Mouse (Mus musculus) forebrain, embryonic 11.5 days (tissue): ENCODE data around the gene Ncf2. TPM values are rescaled to one million over a fixed set of nuclear protein-coding genes. Genes with fewer than 3 reads are reported as not detected.

Experiments used
- ATAC-seq: fragments of 200-750 bp; cut with Nextera tagmentation; replicated peaks from 2 replicates; pipeline ENCODE4 v1.8.0; 2017; ENCODE audit warnings: moderate TSS enrichment; ENCODE audit not compliant: low FRiP score
- DNase-seq: peaks from one replicate; pipeline ENCODE4 v3.0.0-alpha.2; 2017; ENCODE audit warnings: low spot score
- H3K27ac ChIP-seq: fragments of 300-500 bp; sonication (generic); 2 replicates; pipeline ENCODE4 v1.5.1; 2014; ENCODE audit warnings: low read depth, low read length
- H3K27me3 ChIP-seq: fragments of 300-500 bp; sonication (generic); 2 replicates; pipeline ENCODE4 v1.6.1; 2014; ENCODE audit warnings: mild to moderate bottlenecking, low read length, mixed read lengths; ENCODE audit not compliant: control insufficient read depth, insufficient read depth
- H3K36me3 ChIP-seq: fragments of 300-500 bp; sonication (generic); 2 replicates; pipeline ENCODE4 v1.6.1; 2014; ENCODE audit warnings: mild to moderate bottlenecking, low read length, moderate library complexity, mixed read lengths; ENCODE audit not compliant: control insufficient read depth, insufficient read depth
- H3K4me1 ChIP-seq: fragments of 300-500 bp; sonication (generic); replicated peaks from 2 replicates; pipeline ENCODE4 v1.6.1; 2014; ENCODE audit warnings: low read length, mixed read lengths; ENCODE audit not compliant: control insufficient read depth, insufficient read depth
- H3K4me2 ChIP-seq: fragments of 300-500 bp; sonication (generic); 2 replicates; pipeline ENCODE4 v1.6.1; 2014; ENCODE audit warnings: low read depth, mild to moderate bottlenecking, low read length, moderate library complexity, mixed read lengths; ENCODE audit not compliant: severe bottlenecking
- H3K4me3 ChIP-seq: fragments of 300-500 bp; sonication (generic); 2 replicates; pipeline ENCODE4 v1.5.1; 2014; ENCODE audit warnings: low read depth, low read length
- H3K9ac ChIP-seq: fragments of 300-500 bp; sonication (generic); 2 replicates; pipeline ENCODE4 v1.6.1; 2014; ENCODE audit warnings: low read length
- H3K9me3 ChIP-seq: fragments of 300-500 bp; sonication (generic); 2 replicates; pipeline ENCODE4 v1.6.1; 2016; ENCODE audit warnings: low read length, mixed read lengths; ENCODE audit not compliant: control insufficient read depth
- WGBS: fragments of 180-500 bp; shearing (Covaris S2); extraction: QIAGEN DNeasy Blood & Tissue Kit; methylation state at CpG from one replicate; pipeline ENCODE4 v1.1.7; 2014; 5-methylcytosine and 5-hydroxymethylcytosine counted together
- polyA plus RNA-seq: library from polyadenylated mRNA; unstranded; fragments of >200 nt; fragmentation: Nextera tagmentation; extraction: Ambion mirVana; gene quantifications from 2 replicates; pipeline ENCODE4 v1.2.1, GENCODE M21; 2014

Gene Ncf2
- polyA plus RNA-seq, 1 experiment from 2014 or later = 2.5 TPM

DNA sequence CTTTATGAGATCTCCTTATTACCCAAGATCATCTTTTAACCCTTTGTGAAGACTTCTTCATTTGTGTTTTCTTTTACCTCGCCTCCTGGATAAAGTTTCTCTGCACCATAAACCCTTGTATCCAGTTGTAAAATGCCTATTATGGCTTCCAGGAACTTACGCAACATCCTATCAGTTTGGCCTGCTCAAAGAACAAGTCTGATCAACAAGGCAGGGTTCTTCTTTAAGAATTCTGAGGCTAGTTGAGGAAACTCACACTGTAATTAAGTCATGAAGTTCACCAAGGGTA, 8.3 kb downstream of the Ncf2 start:
- Histone ChIP-seq H3K27ac (no peak overlapping the region), H3K4me3 (no peak overlapping the region), H3K4me2 (no peak overlapping the region), H3K36me3 (no peaks in the 10 kb centered on the region), H3K9ac (no peak overlapping the region), H3K27me3 (no peaks in the 10 kb centered on the region), H3K4me1 (peaks cover 4% of the 10 kb centered on the region; the same call in 1 of the 2 replicates), H3K9me3 (no peaks in the 10 kb centered on the region)
- DNase-seq = no peak
- no peak for ATAC-seq
- WGBS = 85% methylated on average over 2 of the region's 2 CpGs

DNA sequence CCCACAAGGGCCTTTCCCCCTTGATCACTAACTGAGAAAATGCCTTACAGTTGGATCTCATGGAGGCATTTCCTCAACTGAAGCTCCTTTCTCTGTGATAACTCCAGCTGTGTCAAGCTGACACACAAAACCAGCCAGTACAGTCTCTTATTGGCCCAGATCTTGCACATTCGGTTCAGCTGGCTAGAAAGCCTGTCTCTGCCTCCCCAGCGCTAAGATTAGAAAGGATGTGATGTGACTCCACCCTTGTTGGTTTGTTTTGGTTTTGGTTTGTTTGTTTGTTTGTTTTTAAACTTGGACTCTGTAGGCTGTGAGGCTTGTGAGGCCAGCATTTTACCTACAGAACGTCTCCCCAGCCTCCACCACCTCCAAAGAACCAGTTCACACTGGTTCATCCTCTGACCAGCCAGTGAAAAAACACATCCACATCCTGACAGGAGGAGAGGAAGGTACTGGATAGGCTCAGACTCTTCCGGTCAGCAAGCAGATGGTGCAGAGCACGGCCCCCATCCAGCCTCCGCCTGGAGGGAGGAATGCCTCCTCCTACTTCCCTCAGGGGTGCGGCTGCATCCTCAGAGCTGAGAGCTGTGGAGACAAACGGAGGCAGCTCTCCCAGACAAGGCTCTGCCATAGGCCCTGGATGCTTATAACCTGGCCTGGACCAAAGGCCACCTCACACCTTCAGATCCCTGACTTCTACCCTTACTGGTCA, 9.7 kb downstream of the Ncf2 start:
- H3K4me2 ChIP-seq = no peak overlapping the region
- DNase-seq = peak; percentile 65
- no peaks in the 10 kb centered on the region for H3K36me3 ChIP-seq
- H3K9me3 ChIP-seq = no peaks in the 10 kb centered on the region
- no peak overlapping the region for H3K4me3 ChIP-seq
- peaks cover 4% of the 10 kb centered on the region; the same call in 1 of the 2 replicates for H3K4me1 ChIP-seq
- H3K9ac ChIP-seq = no peak overlapping the region
- ATAC-seq = 0 out of 2 replicates have a peak, but pooled peaks have one; percentile 15
- 44% methylated on average over 8 of the region's 8 CpGs for WGBS
- no peak overlapping the region for H3K27ac ChIP-seq
- no peaks in the 10 kb centered on the region for H3K27me3 ChIP-seq

DNA sequence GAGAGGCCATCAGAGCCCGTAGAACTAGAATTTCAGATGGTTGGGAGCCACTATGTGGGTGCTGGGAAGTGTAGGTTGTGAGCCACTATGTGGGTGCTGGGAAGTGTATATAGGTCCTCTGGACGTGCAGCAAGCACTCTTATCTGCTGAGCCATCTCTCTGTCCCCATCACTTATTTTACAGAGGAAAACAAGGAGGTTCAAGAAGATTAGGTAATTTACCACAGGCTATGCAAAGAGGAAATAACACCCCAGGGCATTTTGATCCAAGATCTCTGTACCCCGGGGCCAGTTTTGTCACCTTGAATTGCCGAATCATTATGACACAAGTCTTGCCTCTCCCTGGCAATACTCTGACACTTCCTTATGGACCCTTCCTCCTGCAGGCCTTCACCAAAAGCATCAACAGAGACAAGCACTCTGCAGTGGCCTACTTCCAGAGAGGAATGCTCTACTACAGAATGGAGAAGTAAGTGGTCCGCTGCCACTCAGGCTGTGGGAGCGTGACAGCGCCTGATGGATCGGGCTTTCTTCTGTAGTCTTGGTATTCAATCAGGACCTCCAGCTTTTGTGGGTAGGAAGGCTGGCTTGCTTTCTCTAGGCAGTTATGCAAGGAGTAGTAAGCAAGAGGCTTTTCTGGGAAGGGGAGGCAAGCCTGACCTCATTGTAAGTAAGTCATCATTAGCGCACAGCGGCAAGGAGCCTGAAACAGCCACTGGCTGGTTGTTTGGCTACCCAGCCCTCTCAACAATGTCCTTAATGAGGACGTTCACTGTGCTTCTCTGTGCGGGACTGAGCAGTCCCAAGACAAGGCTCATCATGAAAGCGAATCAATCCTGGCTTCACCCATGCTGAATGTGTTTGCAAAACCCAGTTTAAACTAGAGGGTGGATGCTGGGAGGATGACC, 10.8 kb downstream of the Ncf2 start:
- peak overlapping the region; percentile 57 for H3K27ac ChIP-seq
- peak; percentile 64 for DNase-seq

DNA sequence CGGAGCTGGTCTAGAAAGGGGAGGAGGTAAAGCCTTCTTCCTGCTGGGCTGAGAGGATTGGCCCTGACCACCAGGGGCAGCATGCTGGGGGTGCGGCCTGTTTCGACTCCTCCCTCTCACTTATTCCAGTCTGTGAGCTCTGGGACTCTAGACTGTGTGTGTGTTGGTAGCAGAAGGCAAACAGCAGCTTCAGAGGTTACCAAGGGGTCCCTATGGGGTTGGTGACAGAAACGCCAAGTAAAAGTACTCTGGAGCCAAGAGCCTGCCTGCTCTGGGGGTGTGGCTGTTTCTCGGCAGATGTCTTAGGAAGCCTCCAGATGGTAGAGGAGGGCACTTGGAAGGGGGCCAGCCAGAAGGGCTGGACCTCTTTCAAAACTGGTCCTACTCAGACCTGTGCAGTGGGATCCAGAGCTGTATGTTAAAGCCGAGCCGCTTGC, 15.3 kb downstream of the Ncf2 start:
- Histone ChIP-seq H3K4me1 (peaks cover 12% of the 10 kb centered on the region; the same call in 1 of the 2 replicates), H3K36me3 (no peaks in the 10 kb centered on the region), H3K9ac (no peak overlapping the region), H3K4me3 (no peak overlapping the region), H3K27ac (no peak overlapping the region), H3K4me2 (no peak overlapping the region), H3K27me3 (no peaks in the 10 kb centered on the region), H3K9me3 (no peaks in the 10 kb centered on the region)
- DNase-seq (peak; percentile 65), ATAC-seq (peak; percentile 33)
- 50% methylated on average over 7 of the region's 7 CpGs for WGBS

More for the DNA sequence above, 10.8 kb downstream of the Ncf2 start:
- no peaks in the 10 kb centered on the region for H3K27me3 ChIP-seq
- H3K4me3 ChIP-seq = no peak overlapping the region
- peak; percentile 84 for ATAC-seq
- H3K4me2 ChIP-seq = no peak overlapping the region
- no peak overlapping the region for H3K9ac ChIP-seq
- no peaks in the 10 kb centered on the region for H3K9me3 ChIP-seq
- 53% methylated on average over 13 of the region's 13 CpGs for WGBS
- H3K36me3 ChIP-seq = no peaks in the 10 kb centered on the region
- H3K4me1 ChIP-seq = peaks cover 4% of the 10 kb centered on the region; the same call in 1 of the 2 replicates

DNA sequence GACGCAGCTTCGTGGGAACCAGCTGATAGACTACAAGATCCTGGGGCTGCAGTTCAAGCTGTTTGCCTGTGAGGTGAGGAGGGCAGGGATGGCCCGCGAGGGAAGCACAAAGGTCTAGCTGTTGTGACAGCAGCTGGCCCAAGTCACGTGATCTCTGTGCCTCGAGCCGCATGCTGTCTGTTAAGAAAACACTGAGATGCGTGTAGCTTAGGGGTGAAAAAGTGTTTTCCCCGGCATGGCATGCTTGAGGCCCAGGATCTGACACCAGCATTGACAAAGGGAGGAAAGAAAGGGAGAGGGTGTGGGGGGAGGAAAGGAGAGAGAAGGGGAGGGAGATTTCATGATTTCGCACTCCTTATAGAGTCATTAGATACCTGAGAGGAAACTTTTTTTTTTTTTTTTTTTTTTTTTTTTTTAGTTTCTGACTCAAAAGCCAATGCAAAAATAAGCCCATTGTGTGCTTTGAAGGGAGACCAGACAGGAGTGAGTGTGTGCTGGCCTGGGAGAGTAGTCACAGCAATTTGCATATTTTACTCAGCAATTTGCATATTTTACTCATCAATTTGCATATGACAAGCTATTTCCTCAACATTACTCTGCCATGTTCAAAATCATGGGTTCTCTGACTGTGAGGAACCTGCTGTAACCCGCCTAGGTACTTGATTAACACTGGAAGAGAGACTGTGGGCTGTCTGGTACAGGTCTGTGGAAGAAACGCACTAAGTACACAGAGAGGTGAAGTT, 17.2 kb downstream of the Ncf2 start:
- Histone ChIP-seq H3K27me3 (no peaks in the 10 kb centered on the region), H3K9me3 (no peaks in the 10 kb centered on the region), H3K9ac (no peak overlapping the region), H3K4me1 (peaks cover 9% of the 10 kb centered on the region; the same call in 1 of the 2 replicates), H3K4me2 (no peak overlapping the region), H3K4me3 (no peak overlapping the region), H3K27ac (peak overlapping the region; percentile 57; the same call in 1 of the 2 replicates), H3K36me3 (no peaks in the 10 kb centered on the region)
- peak; percentile 61 for DNase-seq
- WGBS = 34% methylated on average over 12 of the region's 12 CpGs
- ATAC-seq = peak; percentile 57

DNA sequence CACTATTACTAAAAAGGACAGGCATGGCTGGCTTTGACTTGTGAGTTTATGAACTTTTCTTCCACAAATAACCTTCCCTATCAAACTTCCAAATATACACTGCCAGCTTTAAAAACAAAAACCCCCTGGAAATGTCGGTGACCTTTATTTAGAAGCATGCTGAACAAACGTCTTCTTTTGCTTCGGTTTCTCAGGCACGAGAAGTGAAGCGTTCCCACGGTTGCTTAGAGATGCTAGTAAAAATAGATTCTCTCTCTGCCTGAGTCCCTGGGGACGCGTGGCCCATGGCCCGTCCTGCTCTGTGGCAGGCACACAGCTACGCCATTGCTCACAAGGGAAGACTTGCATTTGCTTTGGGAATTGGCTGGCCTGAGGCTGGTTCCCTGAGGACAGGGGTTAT, 17.8 kb downstream of the Ncf2 start:
- no peaks in the 10 kb centered on the region for H3K36me3 ChIP-seq
- H3K27me3 ChIP-seq = no peaks in the 10 kb centered on the region
- H3K4me2 ChIP-seq = no peak overlapping the region
- 62% methylated on average over 10 of the region's 10 CpGs for WGBS
- H3K27ac ChIP-seq = peak overlapping the region; percentile 50
- H3K9ac ChIP-seq = no peak overlapping the region
- peaks cover 9% of the 10 kb centered on the region; the same call in 1 of the 2 replicates for H3K4me1 ChIP-seq
- DNase-seq (no peak), ATAC-seq (no peak)
- H3K4me3 ChIP-seq = no peak overlapping the region
- H3K9me3 ChIP-seq = no peaks in the 10 kb centered on the region

DNA sequence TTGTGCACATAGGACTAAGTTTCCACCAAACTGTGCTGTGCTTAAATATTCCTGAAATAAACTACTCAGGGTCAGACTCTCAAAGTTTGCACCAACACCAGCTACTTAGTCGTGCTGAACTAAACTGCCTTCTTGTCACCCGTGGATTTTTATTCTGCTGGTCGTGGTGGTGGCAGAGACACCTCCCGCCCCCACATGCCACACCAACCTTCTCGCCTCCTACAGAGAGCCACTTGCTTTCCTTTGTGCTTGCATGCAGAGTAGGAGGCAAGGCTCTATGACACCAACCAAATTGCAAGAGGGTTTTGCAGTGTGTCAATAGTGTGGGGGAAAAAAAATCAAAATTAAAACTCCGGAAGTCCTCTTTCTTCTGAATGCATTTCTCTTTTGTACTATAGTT, 19.6 kb downstream of the Ncf2 start:
- WGBS = 83% methylated on average over 6 of the region's 6 CpGs
- no peak overlapping the region for H3K4me2 ChIP-seq

DNA sequence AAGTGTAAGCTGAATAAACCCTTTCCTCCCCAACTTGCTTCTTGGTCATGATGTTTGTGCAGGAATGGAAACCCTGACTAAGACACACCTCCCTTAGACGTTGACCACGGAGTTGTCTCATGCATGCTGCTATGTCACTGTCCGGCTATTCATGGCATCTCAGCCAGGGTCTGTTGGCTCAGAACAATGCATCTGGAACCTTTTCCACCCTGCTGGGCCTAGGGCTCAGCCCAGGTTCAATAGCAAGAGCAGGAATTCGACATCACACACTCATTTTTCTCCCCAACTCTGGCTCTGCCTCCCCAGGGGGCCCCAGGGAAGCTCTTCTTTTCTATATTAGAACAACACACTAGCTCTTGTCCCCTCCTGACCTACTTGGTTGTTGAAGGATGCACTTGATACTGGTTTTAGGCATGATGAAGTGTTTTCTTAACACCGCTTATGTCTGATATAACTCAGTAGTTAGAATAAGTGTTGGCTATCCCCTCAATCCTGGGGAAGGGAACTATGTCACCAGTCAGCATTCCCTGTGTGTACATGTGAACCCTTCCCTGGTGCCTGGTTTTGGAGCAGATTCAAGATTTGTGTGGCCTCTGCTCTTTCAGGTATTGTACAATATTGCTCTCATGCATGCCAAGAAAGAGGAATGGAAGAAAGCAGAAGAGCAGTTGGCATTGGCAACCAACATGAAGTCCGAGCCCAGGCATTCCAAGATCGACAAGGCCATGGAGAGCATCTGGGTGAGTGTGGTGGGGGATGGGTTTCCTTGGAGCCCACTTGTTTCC, 21.1 kb downstream of the Ncf2 start:
- Histone ChIP-seq H3K4me2 (no peak overlapping the region), H3K27ac (no peak overlapping the region), H3K36me3 (no peaks in the 10 kb centered on the region), H3K27me3 (no peaks in the 10 kb centered on the region), H3K9ac (no peak overlapping the region), H3K9me3 (no peaks in the 10 kb centered on the region), H3K4me1 (peaks cover 9% of the 10 kb centered on the region; the same call in 1 of the 2 replicates), H3K4me3 (no peak overlapping the region)
- 78% methylated on average over 7 of the region's 7 CpGs for WGBS
- ATAC-seq = no peak
- DNase-seq = no peak

More for the DNA sequence above, 19.6 kb downstream of the Ncf2 start:
- no peak for ATAC-seq
- DNase-seq = no peak
- Histone ChIP-seq H3K4me3 (no peak overlapping the region), H3K9me3 (no peaks in the 10 kb centered on the region), H3K36me3 (no peaks in the 10 kb centered on the region), H3K4me1 (peaks cover 9% of the 10 kb centered on the region; the same call in 1 of the 2 replicates), H3K27ac (no peak overlapping the region), H3K27me3 (no peaks in the 10 kb centered on the region), H3K9ac (no peak overlapping the region)
